Mouse (Mus musculus) urinary bladder, postnatal 36 days (tissue): ENCODE measurements at regions not wholly inside any gene's neighbourhood (a gene's known extent, or its start where the extent isn't known, plus 50 kb on each side); places are given as distances from the start of the nearest gene placed in this dataset.

Experiments used
- DNase-seq, 2 experiments: peaks; one replicate each; pipeline ENCODE4 v3.0.0; 2022; ENCODE audit warnings: low spot score in 2 of 2, mixed read lengths in 1 of 2

GRCm38 (mm10) chr10:8072463-8072862, 116.4 kb upstream of the Tab2 start:
- no peak for DNase-seq

GRCm38 (mm10) chr10:8071858-8072257, 115.8 kb upstream of the Tab2 start:
- no peak for DNase-seq

- no peak for DNase-seq
Observed at GRCm38 (mm10) chr10:8070472-8070871, 114.4 kb upstream of the Tab2 start.

GRCm38 (mm10) chr10:8066926-8067325, 110.9 kb upstream of the Tab2 start:
- DNase-seq, result no peak

GRCm38 (mm10) chr10:8065746-8066145, 109.7 kb upstream of the Tab2 start:
- DNase-seq, result no peak

GRCm38 (mm10) chr10:8064281-8064680, 108.3 kb upstream of the Tab2 start:
- no peak for DNase-seq

- no peak for DNase-seq
Observed at GRCm38 (mm10) chr10:8063458-8064090, 107.5 kb upstream of the Tab2 start.

- DNase-seq, result no peak
Observed at GRCm38 (mm10) chr10:8060987-8061386, 105.0 kb upstream of the Tab2 start.

GRCm38 (mm10) chr10:8059769-8060168, 103.7 kb upstream of the Tab2 start:
- DNase-seq, result no peak

GRCm38 (mm10) chr10:8057855-8058254, 101.8 kb upstream of the Tab2 start:
- peak in 1 of 2 experiments; percentile 4 for DNase-seq

- no peak for DNase-seq
Observed at GRCm38 (mm10) chr10:8055293-8055692, 99.3 kb upstream of the Tab2 start.

- DNase-seq, result no peak
Observed at GRCm38 (mm10) chr10:8043416-8044163, 87.6 kb upstream of the Tab2 start.

GRCm38 (mm10) chr10:8042306-8042705, 86.3 kb upstream of the Tab2 start:
- DNase-seq, result no peak

- no peak for DNase-seq
Observed at GRCm38 (mm10) chr10:8041790-8042189, 85.8 kb upstream of the Tab2 start.

GRCm38 (mm10) chr10:8037986-8038631, 82.1 kb upstream of the Tab2 start:
- no peak for DNase-seq

GRCm38 (mm10) chr10:8036293-8036692, 80.3 kb upstream of the Tab2 start:
- no peak for DNase-seq

- no peak for DNase-seq
Observed at GRCm38 (mm10) chr10:8035310-8035709, 79.3 kb upstream of the Tab2 start.

GRCm38 (mm10) chr10:8032203-8032602, 76.2 kb upstream of the Tab2 start:
- DNase-seq, result no peak

GRCm38 (mm10) chr10:8028840-8029239, 72.8 kb upstream of the Tab2 start:
- DNase-seq, result no peak

GRCm38 (mm10) chr10:8027023-8027422, 71.0 kb upstream of the Tab2 start:
- DNase-seq, result no peak

- no peak for DNase-seq
Observed at GRCm38 (mm10) chr10:8023741-8024140, 67.7 kb upstream of the Tab2 start.

GRCm38 (mm10) chr10:8021971-8022370, 65.9 kb upstream of the Tab2 start:
- DNase-seq, result peak; percentile 15 to 23
